Comparison of ENCODE assay signal across 7 mouse cellular contexts in genomic region chr16:24490751-24491485, GRCm38 (mm10).
DNase-seq lines count a peak whose midpoint lies in the region; ATAC-seq and TF ChIP-seq lines count a peak whose summit lies in the region.

No protein-coding gene starts in this region.

- POLR2A ChIA-PET in Patski (lab: Charles Lee), result interaction anchor here (0.6 to 1.5 kb wide), 4 partner anchors 13 to 505 kb away, joined by 4 to 6 read pairs (median 5); no protein-coding TSS in a partner anchor

- peaks cover 77% of the 10 kb centered on the region for H3K79me2 ChIP-seq in C2C12 (ENCODE audit: control insufficient read depth, insufficient read depth)

- no peak overlapping the region for H3K4me3 ChIP-seq in C2C12 (ENCODE audit: insufficient read depth, poor library complexity, severe bottlenecking)
- no peak overlapping the region for H3K4me3 ChIP-seq in midbrain, postnatal 0 days (ENCODE audit: low read depth, low read length)

- peak; percentile 77 for DNase-seq in Patski (ENCODE audit: low read depth, low spot score)
- peak; percentile 71 for DNase-seq in gastrocnemius, postnatal 25 days
- peak; percentile 56 for DNase-seq in kidney, postnatal 14 days
- peak; percentile 56 for DNase-seq in midbrain, postnatal 0 days (ENCODE audit: low spot score)
- DNase-seq in adrenal gland, adult 18-20 months (ENCODE audit: low spot score in 2 of 2), result no peak

- H3K27ac ChIP-seq in midbrain, postnatal 0 days (ENCODE audit: low read depth, low read length), result peak overlapping the region; percentile 55; the same call in 1 of the 2 replicates

- 27% methylated on average over 18 of the region's 18 CpGs for WGBS in midbrain, postnatal 0 days

- TF ChIP-seq CTCF in C2C12 (IDR thresholded peaks at IDR 0.05; ENCODE audit: control insufficient read depth, insufficient read depth, insufficient read length) (no peak), Patski (IDR thresholded peaks at IDR 0.05) (no peak)
- TF ChIP-seq CTCF in midbrain, postnatal 0 days (IDR thresholded peaks at IDR 0.05), result no peak

- H3K9me3 ChIP-seq in midbrain, postnatal 0 days (ENCODE audit: low read length), result no peaks in the 10 kb centered on the region

- peaks cover 49% of the 10 kb centered on the region for H3K79me3 ChIP-seq in C2C12 (ENCODE audit: low read depth)

- peak overlapping the region; percentile 57 for H3ac ChIP-seq in C2C12 (ENCODE audit: control insufficient read depth, insufficient read length, low read depth)

- H3K36me3 ChIP-seq in C2C12 (ENCODE audit: control insufficient read depth, insufficient read depth), result peaks cover 5% of the 10 kb centered on the region
- H3K36me3 ChIP-seq in midbrain, postnatal 0 days (ENCODE audit: insufficient read depth, low read length), result no peaks in the 10 kb centered on the region

- peak; percentile 41 for ATAC-seq in Patski
- ATAC-seq in midbrain, postnatal 0 days (ENCODE audit: low FRiP score), result peak; percentile 70
- no peak for ATAC-seq in CD4-positive, CD25-positive, alpha-beta regulatory T cell, adult 4 months

- CTCF ChIA-PET in Patski (lab: Charles Lee), result interaction anchor here (1.4 to 2.0 kb wide), 5 partner anchors 10 to 59 kb away, joined by 3 to 6 read pairs (median 4); no protein-coding TSS in a partner anchor

- H3K4me2 ChIP-seq in midbrain, postnatal 0 days (ENCODE audit: low read depth, low read length, poor library complexity, severe bottlenecking), result no peak overlapping the region

- H3K9ac ChIP-seq in midbrain, postnatal 0 days (replicated peaks; ENCODE audit: low read length, poor library complexity, severe bottlenecking), result no peak overlapping the region

- H3K27me3 ChIP-seq in C2C12 (ENCODE audit: control insufficient read depth, insufficient read depth, insufficient read length) (no peaks in the 10 kb centered on the region), Patski (no peaks in the 10 kb centered on the region)
- no peaks in the 10 kb centered on the region for H3K27me3 ChIP-seq in midbrain, postnatal 0 days (ENCODE audit: insufficient read depth, low read length)

- peaks cover 15% of the 10 kb centered on the region; the same call in 1 of the 2 replicates for H3K4me1 ChIP-seq in midbrain, postnatal 0 days (ENCODE audit: insufficient read depth, low read length)

- in situ Hi-C loops in Patski (cut with MboI; ENCODE audit: low pct_unique_long_range_greater_than_20kb), result loop anchor here (10.0 kb wide), 1 partner anchor 96 kb away; the partner anchor contains the start of gene Lpp

TF ChIP-seq in C2C12, 6 proteins besides CTCF, POLR2A, EP300 and RAD21:
- peak; percentile 77 for TF ChIP-seq MYOD1 (IDR thresholded peaks at IDR 0.05; ENCODE audit: control insufficient read depth, insufficient read length, low read depth)
- TF ChIP-seq CEBPB (IDR thresholded peaks at IDR 0.05; ENCODE audit: low read depth), result no peak
- TF ChIP-seq USF1 (IDR thresholded peaks at IDR 0.05; ENCODE audit: low read depth), result no peak
- peak; percentile 18 for TF ChIP-seq FOSL1 (IDR thresholded peaks at IDR 0.05; ENCODE audit: insufficient read depth, low read length, poor library complexity, severe bottlenecking)

Comparison
In these comparisons a context has a peak if more than half of its experiments do, and no peak if none do; other contexts are left out.
1. DNase-seq: peak in Patski (single experiment), gastrocnemius, postnatal 25 days (single experiment), kidney, postnatal 14 days (single experiment) and midbrain, postnatal 0 days (single experiment); none in adrenal gland, adult 18-20 months (0 of 2).